Mouse (Mus musculus) retina, postnatal 7 days (tissue): ENCODE data around the gene Olfr461.
"Not testable (repeated sequence)": the region's sequence is repeated elsewhere in the genome, so short reads cannot be mapped to it uniquely, and the experiment has no call there.

Source experiments
- DNase-seq: peaks from one replicate; pipeline ENCODE4 v3.0.0-alpha.2; 2012; ENCODE audit warnings: low read depth, low spot score

The Olfr461 gene

GRCm38 (mm10) chr6:40554950-40555349 is at the start of gene Olfr461:
TSS of gene Olfr461 (minus strand) at chr6:40555050.
- DNase-seq = no peak

- DNase-seq = not testable (repeated sequence)
Observed at GRCm38 (mm10) chr6:40598546-40598945, 43.7 kb upstream of the Olfr461 start.

- DNase-seq = no peak
Observed at GRCm38 (mm10) chr6:40594804-40595550, 40.1 kb upstream of the Olfr461 start.

- DNase-seq = no peak
Observed at GRCm38 (mm10) chr6:40588346-40588745, 33.5 kb upstream of the Olfr461 start.

- DNase-seq = no peak
Observed at GRCm38 (mm10) chr6:40585645-40586044, 30.8 kb upstream of the Olfr461 start, which contains the start of gene Clec5a. TSS of gene Clec5a (minus strand) at chr6:40585821.

- no peak for DNase-seq
Observed at GRCm38 (mm10) chr6:40584336-40584735, 29.5 kb upstream of the Olfr461 start.

- DNase-seq = no peak
Observed at GRCm38 (mm10) chr6:40576305-40576704, 21.5 kb upstream of the Olfr461 start.

- no peak for DNase-seq
Observed at GRCm38 (mm10) chr6:40573618-40574017, 18.8 kb upstream of the Olfr461 start.

GRCm38 (mm10) chr6:40569187-40569586 is 14.3 kb upstream of the Olfr461 start, which contains the start of gene Olfr460:
TSS of gene Olfr460 (plus strand) at chr6:40569487.
- no peak for DNase-seq

- no peak for DNase-seq
Observed at GRCm38 (mm10) chr6:40544690-40545089, 10.2 kb downstream of the Olfr461 start.

GRCm38 (mm10) chr6:40519408-40519807 is 35.4 kb downstream of the Olfr461 start, which contains the start of gene Prss37:
TSS of gene Prss37 (minus strand) at chr6:40519508.
- no peak for DNase-seq

- DNase-seq = no peak
Observed at GRCm38 (mm10) chr6:40493229-40493628, 61.6 kb downstream of the Olfr461 start, which contains the start of gene Tas2r108. TSS of gene Tas2r108 (plus strand) at chr6:40493529.
